Mouse (Mus musculus): ENCODE data around the gene Ephx1.

GRCm38 (mm10) chr1:181001621-181002020 lies 19.1 kb downstream of the Ephx1 start:
- no peak for TF ChIP-seq POLR2A (IDR thresholded peaks at IDR 0.05; ENCODE audit: insufficient read depth, low read length)
- no peak for TF ChIP-seq CTCF (IDR thresholded peaks at IDR 0.05; ENCODE audit: low read depth, low read length)
